Mouse (Mus musculus) testis, adult 2 months (tissue): ENCODE results near the gene Fsd1l. TPM values are rescaled to one million over a fixed set of nuclear protein-coding genes. Genes with fewer than 3 reads are reported as not detected.

Experiments used
- H3K27ac ChIP-seq: fragments of 200-500 bp; 2 replicates; pipeline ENCODE4 v1.5.1; 2012; ENCODE audit warnings: low read depth, low read length; ENCODE audit not compliant: control insufficient read depth, insufficient read depth
- H3K27me3 ChIP-seq: fragments of 200-500 bp; 2 replicates; pipeline ENCODE4 v1.6.1; 2012; ENCODE audit warnings: mild to moderate bottlenecking, low read length, moderate library complexity; ENCODE audit not compliant: control insufficient read depth, insufficient read depth
- H3K36me3 ChIP-seq: fragments of 200-500 bp; 2 replicates; pipeline ENCODE4 v1.6.1; 2012; ENCODE audit warnings: mild to moderate bottlenecking, low read length; ENCODE audit not compliant: control insufficient read depth, insufficient read depth
- H3K4me1 ChIP-seq: fragments of 200-500 bp; 2 replicates; pipeline ENCODE4 v1.6.1; 2012; ENCODE audit warnings: low read length; ENCODE audit not compliant: control insufficient read depth, insufficient read depth
- H3K4me3 ChIP-seq: fragments of 200-500 bp; 2 replicates; pipeline ENCODE4 v1.5.1; 2012; ENCODE audit warnings: low read depth, mild to moderate bottlenecking, low read length, moderate library complexity, mixed read lengths; ENCODE audit not compliant: control insufficient read depth
- CTCF ChIP-seq: fragments of 200-500 bp; IDR thresholded peaks from 2 replicates; pipeline ENCODE4 v1.5.1; 2012; ENCODE audit warnings: low read depth, mild to moderate bottlenecking, inconsistent platforms, low read length, moderate library complexity; ENCODE audit not compliant: control insufficient read depth, insufficient read depth, insufficient replicate concordance
- POLR2A ChIP-seq: fragments of 200-500 bp; IDR thresholded peaks from 2 replicates; pipeline ENCODE4 v1.6.1; 2012; ENCODE audit warnings: low read depth, mild to moderate bottlenecking, inconsistent platforms, low read length, moderate library complexity; ENCODE audit not compliant: control insufficient read depth
- polyA plus RNA-seq: library from polyadenylated mRNA; depleted of rRNA; stranded (reverse); fragments of >200 nt; gene quantifications from 2 replicates; pipeline ENCODE4 v1.2.3, GENCODE M21; 2012

The Fsd1l gene
- polyA plus RNA-seq, 1 experiment, result 2.5 TPM

- H3K27ac ChIP-seq, result no peak overlapping the region
- no peaks in the 10 kb centered on the region for H3K27me3 ChIP-seq
- H3K4me1 ChIP-seq, result no peaks in the 10 kb centered on the region
- no peak overlapping the region for H3K4me3 ChIP-seq
- no peaks in the 10 kb centered on the region for H3K36me3 ChIP-seq
- TF ChIP-seq POLR2A (no peak), CTCF (no peak)
Measured at GRCm38 (mm10) chr4:53592386-53592785, 38.9 kb upstream of the Fsd1l start.

- Histone ChIP-seq H3K27ac (no peak overlapping the region), H3K4me3 (no peak overlapping the region)
- TF ChIP-seq POLR2A (no peak), CTCF (peak; percentile 11; the same call in 1 of the 2 replicates)
Measured at GRCm38 (mm10) chr4:53594204-53594603, 37.1 kb upstream of the Fsd1l start.

GRCm38 (mm10) chr4:53595246-53596062 is 35.8 kb upstream of the Fsd1l start:
- H3K4me3 ChIP-seq, result no peak overlapping the region
- no peaks in the 10 kb centered on the region for H3K4me1 ChIP-seq
- TF ChIP-seq POLR2A, result no peak
- no peak for TF ChIP-seq CTCF
- no peaks in the 10 kb centered on the region for H3K36me3 ChIP-seq
- H3K27ac ChIP-seq, result no peak overlapping the region
- no peaks in the 10 kb centered on the region for H3K27me3 ChIP-seq

More at GRCm38 (mm10) chr4:53594204-53594603, 37.1 kb upstream of the Fsd1l start:
- no peaks in the 10 kb centered on the region for H3K4me1 ChIP-seq
- H3K36me3 ChIP-seq, result no peaks in the 10 kb centered on the region
- H3K27me3 ChIP-seq, result no peaks in the 10 kb centered on the region

- Histone ChIP-seq H3K36me3 (no peaks in the 10 kb centered on the region), H3K4me1 (no peaks in the 10 kb centered on the region), H3K27me3 (no peaks in the 10 kb centered on the region), H3K4me3 (no peak overlapping the region), H3K27ac (no peak overlapping the region)
- TF ChIP-seq POLR2A (no peak), CTCF (no peak)
Measured at GRCm38 (mm10) chr4:53596063-53596895, 35.0 kb upstream of the Fsd1l start.

GRCm38 (mm10) chr4:53600462-53600861 is 30.8 kb upstream of the Fsd1l start:
- no peaks in the 10 kb centered on the region for H3K4me1 ChIP-seq
- no peak overlapping the region for H3K4me3 ChIP-seq
- no peak overlapping the region for H3K27ac ChIP-seq
- no peak for TF ChIP-seq POLR2A
- TF ChIP-seq CTCF, result no peak; the same call in 1 of the 2 replicates
- no peaks in the 10 kb centered on the region for H3K36me3 ChIP-seq
- no peaks in the 10 kb centered on the region for H3K27me3 ChIP-seq

GRCm38 (mm10) chr4:53614576-53615225 is 16.6 kb upstream of the Fsd1l start:
- no peak overlapping the region for H3K27ac ChIP-seq
- no peak overlapping the region for H3K4me3 ChIP-seq
- TF ChIP-seq POLR2A (no peak), CTCF (no peak)
- H3K27me3 ChIP-seq, result no peaks in the 10 kb centered on the region
- no peaks in the 10 kb centered on the region for H3K36me3 ChIP-seq
- no peaks in the 10 kb centered on the region for H3K4me1 ChIP-seq

GRCm38 (mm10) chr4:53617968-53618367 is 13.3 kb upstream of the Fsd1l start:
- no peaks in the 10 kb centered on the region for H3K4me1 ChIP-seq
- H3K27ac ChIP-seq, result no peak overlapping the region
- TF ChIP-seq POLR2A (no peak), CTCF (no peak)
- H3K27me3 ChIP-seq, result no peaks in the 10 kb centered on the region
- no peak overlapping the region for H3K4me3 ChIP-seq
- H3K36me3 ChIP-seq, result no peaks in the 10 kb centered on the region
